Mouse (Mus musculus) inflammation-experienced regulatory T-cells (primary cell): ENCODE data around the gene Man2c1. TPM values are rescaled to one million over a fixed set of nuclear protein-coding genes. Genes with fewer than 3 reads are reported as not detected.

ENCODE experiments used
- polyA plus RNA-seq, 2 experiments: library from polyadenylated mRNA; unstranded; fragments of 100-300 nt; shearing (Covaris generic); gene quantifications; one replicate each; pipeline ENCODE4 v1.2.1; 2017

The Man2c1 gene
- polyA plus RNA-seq = 100 to 1,000 TPM in 1 of 2 experiments, 10 to 100 TPM in 1; 66.1 to 104 TPM

GRCm38 (mm10) chr9:57130577-57131433, at the start of gene Man2c1:
TSS of gene Man2c1 (plus strand) at chr9:57130690.

DNA sequence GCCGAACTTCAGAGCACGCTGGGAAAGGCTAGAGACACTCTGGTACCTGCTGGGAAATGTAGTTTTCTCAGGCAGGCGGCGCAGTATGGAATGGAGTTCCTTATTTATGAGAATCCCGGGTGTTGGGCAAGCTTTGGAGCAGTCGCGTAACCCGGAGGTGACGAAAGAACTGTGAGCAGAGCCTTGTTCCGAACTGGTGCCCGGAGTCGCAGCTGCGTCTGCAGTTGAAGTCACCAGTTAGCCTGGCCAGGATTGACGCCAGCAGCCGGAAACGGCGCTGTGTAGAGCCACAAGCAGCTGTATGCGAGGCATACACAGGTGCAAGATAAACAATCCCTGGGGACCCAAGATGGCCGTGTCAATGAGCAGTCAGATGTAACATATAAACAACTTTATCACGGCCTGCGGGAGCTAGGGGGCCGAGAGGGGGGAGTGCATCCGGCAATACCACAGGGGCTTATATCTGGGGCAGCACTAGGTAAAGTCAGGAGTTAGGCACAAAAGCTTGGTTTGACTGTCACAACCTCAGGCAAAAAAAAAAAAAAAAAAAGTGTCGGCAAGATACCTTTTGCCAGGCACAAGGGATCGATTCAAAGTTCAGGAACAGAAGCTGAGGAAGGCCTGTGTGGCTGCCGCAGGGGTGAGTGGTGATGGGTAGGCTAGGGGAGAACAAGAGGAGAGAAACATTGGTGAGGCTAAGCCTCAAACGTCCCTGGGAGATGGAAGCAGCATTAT, 17.8 kb downstream of the Man2c1 start, which contains the start of gene Neil1:
Neil1 (minus strand) TSS at position 162 of the 735 bp plus-strand sequence.

GRCm38 (mm10) chr9:57158013-57158470, 27.6 kb downstream of the Man2c1 start, which contains the start of gene Commd4:
TSS of gene Commd4 (minus strand) at chr9:57158331.

Other genes with a start within 250 kb of the Man2c1 start
- gene Snx33, start 202.3 kb upstream of the Man2c1 start, polyA plus RNA-seq = 10 to 100 TPM in 1 of 2 experiments, 1 to 10 TPM in 1; 9.3 to 10.0 TPM
- gene Imp3, start 193.2 kb upstream of the Man2c1 start, polyA plus RNA-seq = 10 to 100 TPM; 86.3 to 93.6 TPM
- 10 to 100 TPM; 18.3 TPM for gene Snupn, start 179.8 kb upstream of the Man2c1 start, polyA plus RNA-seq
- 10 to 100 TPM; 18.7 to 22.5 TPM for gene Ptpn9, start 135.8 kb upstream of the Man2c1 start, polyA plus RNA-seq
- 10 to 100 TPM; 34.6 to 46.6 TPM for gene Sin3a, start 58.6 kb upstream of the Man2c1 start, polyA plus RNA-seq
- gene Neil1, start 17.6 kb downstream of the Man2c1 start, polyA plus RNA-seq = 10 to 100 TPM; 29.4 to 32.0 TPM
- 100 to 1,000 TPM; 264 to 285 TPM for gene Commd4, start 27.6 kb downstream of the Man2c1 start, polyA plus RNA-seq
- 1 to 10 TPM in 1 of 2 experiments, under 1 TPM in 1; 0.27 to 2.2 TPM for gene Trcg1, start 105.9 kb downstream of the Man2c1 start, polyA plus RNA-seq
- gene 1700017B05Rik, start 131.9 kb downstream of the Man2c1 start, polyA plus RNA-seq = 10 to 100 TPM; 35.4 to 55.2 TPM